Mouse (Mus musculus) kidney, adult 11 months (tissue): ENCODE data around the gene Ppp6r1.

Source experiments
- DNase-seq: peaks from one replicate; pipeline ENCODE4 v3.0.0; 2022

Gene Ppp6r1

GRCm38 (mm10) chr7:4657521-4658127 is 1.2 kb downstream of the Ppp6r1 start:
- DNase-seq = peak; percentile 35

- DNase-seq = no peak
Observed at GRCm38 (mm10) chr7:4656818-4657217, 2.0 kb downstream of the Ppp6r1 start.

GRCm38 (mm10) chr7:4655916-4656315 is 2.9 kb downstream of the Ppp6r1 start:
- no peak for DNase-seq

GRCm38 (mm10) chr7:4655393-4655792 is 3.4 kb downstream of the Ppp6r1 start:
- DNase-seq = no peak

- DNase-seq = no peak
Observed at GRCm38 (mm10) chr7:4654221-4654620, 4.6 kb downstream of the Ppp6r1 start.

GRCm38 (mm10) chr7:4653780-4654179 is 5.0 kb downstream of the Ppp6r1 start:
- DNase-seq = no peak

- DNase-seq = no peak
Observed at GRCm38 (mm10) chr7:4653351-4653750, 5.5 kb downstream of the Ppp6r1 start.

GRCm38 (mm10) chr7:4652726-4653125 is 6.1 kb downstream of the Ppp6r1 start:
- DNase-seq = no peak

- peak; percentile 26 for DNase-seq
Observed at GRCm38 (mm10) chr7:4651581-4651980, 7.2 kb downstream of the Ppp6r1 start.

GRCm38 (mm10) chr7:4647992-4648391 is 10.8 kb downstream of the Ppp6r1 start:
- no peak for DNase-seq

- DNase-seq = no peak
Observed at GRCm38 (mm10) chr7:4647291-4647690, 11.5 kb downstream of the Ppp6r1 start.

- DNase-seq = no peak
Observed at GRCm38 (mm10) chr7:4646806-4647205, 12.0 kb downstream of the Ppp6r1 start.

GRCm38 (mm10) chr7:4643225-4643624 is 15.6 kb downstream of the Ppp6r1 start:
- no peak for DNase-seq

- DNase-seq = no peak
Observed at GRCm38 (mm10) chr7:4641956-4642355, 16.9 kb downstream of the Ppp6r1 start.

GRCm38 (mm10) chr7:4641155-4641554 is 17.7 kb downstream of the Ppp6r1 start:
- DNase-seq = no peak

GRCm38 (mm10) chr7:4636179-4636578 is 22.6 kb downstream of the Ppp6r1 start:
- DNase-seq = no peak

- DNase-seq = peak; percentile 78
Observed at GRCm38 (mm10) chr7:4631031-4631430, 27.8 kb downstream of the Ppp6r1 start, which contains the start of gene Tmem86b. Gene Tmem86b (minus strand): TSS chr7:4631422.

- DNase-seq = peak; percentile 58
Observed at GRCm38 (mm10) chr7:4630198-4630597, 28.6 kb downstream of the Ppp6r1 start.

GRCm38 (mm10) chr7:4629586-4629985 is 29.2 kb downstream of the Ppp6r1 start:
- DNase-seq = peak; percentile 19

- no peak for DNase-seq
Observed at GRCm38 (mm10) chr7:4625928-4626327, 32.9 kb downstream of the Ppp6r1 start.

GRCm38 (mm10) chr7:4624343-4624742 is 34.5 kb downstream of the Ppp6r1 start:
- DNase-seq = no peak

GRCm38 (mm10) chr7:4623544-4624189 is 35.2 kb downstream of the Ppp6r1 start:
- peak; percentile 40 for DNase-seq

- DNase-seq = no peak
Observed at GRCm38 (mm10) chr7:4619979-4620378, 38.8 kb downstream of the Ppp6r1 start.

GRCm38 (mm10) chr7:4613740-4614403 is 44.9 kb downstream of the Ppp6r1 start:
- peak; percentile 35 for DNase-seq
